Mouse (Mus musculus): Measurements from ENCODE around the gene Abcc8. TPM values are rescaled to one million over a fixed set of nuclear protein-coding genes. Genes with fewer than 3 reads are reported as not detected.

The Abcc8 gene
- polyA plus RNA-seq, 1 experiment from 2014 or later, result 2.6 TPM

- WGBS, result 82% methylated on average over 11 of the region's 11 CpGs
- ATAC-seq (ENCODE audit: low FRiP score, low TSS enrichment), result no peak
- no peaks in the 10 kb centered on the region for H3K9me3 ChIP-seq (ENCODE audit: low read length)
- H3K27me3 ChIP-seq (ENCODE audit: insufficient read depth, low read length), result 0 out of 2 replicates have a peak, but pooled peaks cover 5% of the 10 kb centered on the region
- no peaks in the 10 kb centered on the region for H3K36me3 ChIP-seq (ENCODE audit: insufficient read depth, low read length)
- no peak overlapping the region for H3K27ac ChIP-seq (ENCODE audit: low read length)
- no peak overlapping the region for H3K9ac ChIP-seq (replicated peaks; ENCODE audit: low read length)
- no peak overlapping the region for H3K4me2 ChIP-seq (replicated peaks; ENCODE audit: low read depth, low read length)
- H3K4me1 ChIP-seq (ENCODE audit: insufficient read depth, low read length), result no peaks in the 10 kb centered on the region
- no peak overlapping the region for H3K4me3 ChIP-seq (ENCODE audit: low read length)
Measured at GRCm38 (mm10) chr7:46162132-46162727, 17.6 kb downstream of the Abcc8 start.

- Histone ChIP-seq H3K4me2 (replicated peaks; ENCODE audit: low read depth, low read length) (no peak overlapping the region), H3K27ac (ENCODE audit: low read length) (no peak overlapping the region), H3K36me3 (ENCODE audit: insufficient read depth, low read length) (no peaks in the 10 kb centered on the region), H3K9me3 (ENCODE audit: low read length) (no peaks in the 10 kb centered on the region), H3K27me3 (ENCODE audit: insufficient read depth, low read length) (0 out of 2 replicates have a peak, but pooled peaks cover 5% of the 10 kb centered on the region), H3K9ac (replicated peaks; ENCODE audit: low read length) (no peak overlapping the region), H3K4me1 (ENCODE audit: insufficient read depth, low read length) (no peaks in the 10 kb centered on the region), H3K4me3 (ENCODE audit: low read length) (no peak overlapping the region)
- no peak for ATAC-seq (ENCODE audit: low FRiP score, low TSS enrichment)
- 43% methylated on average over 3 of the region's 3 CpGs for WGBS
Measured at GRCm38 (mm10) chr7:46161615-46162014, 18.2 kb downstream of the Abcc8 start.

GRCm38 (mm10) chr7:46157746-46158145, 22.1 kb downstream of the Abcc8 start:
- peaks cover 9% of the 10 kb centered on the region; the same call in 1 of the 2 replicates for H3K27me3 ChIP-seq (ENCODE audit: insufficient read depth, low read length)
- H3K4me1 ChIP-seq (ENCODE audit: insufficient read depth, low read length), result peaks cover 16% of the 10 kb centered on the region
- H3K27ac ChIP-seq (ENCODE audit: low read length), result no peak overlapping the region
- no peak overlapping the region for H3K9ac ChIP-seq (replicated peaks; ENCODE audit: low read length)
- no peak overlapping the region for H3K4me3 ChIP-seq (ENCODE audit: low read length)
- no peak for ATAC-seq (ENCODE audit: low FRiP score, low TSS enrichment)
- H3K4me2 ChIP-seq (replicated peaks; ENCODE audit: low read depth, low read length), result no peak overlapping the region
- WGBS, result 65% methylated on average over 7 of the region's 7 CpGs
- H3K9me3 ChIP-seq (ENCODE audit: low read length), result no peaks in the 10 kb centered on the region
- no peaks in the 10 kb centered on the region for H3K36me3 ChIP-seq (ENCODE audit: insufficient read depth, low read length)

- H3K4me3 ChIP-seq (ENCODE audit: low read length), result no peak overlapping the region
- no peak overlapping the region for H3K9ac ChIP-seq (replicated peaks; ENCODE audit: low read length)
- no peaks in the 10 kb centered on the region for H3K9me3 ChIP-seq (ENCODE audit: low read length)
- no peaks in the 10 kb centered on the region for H3K36me3 ChIP-seq (ENCODE audit: insufficient read depth, low read length)
- H3K27me3 ChIP-seq (ENCODE audit: insufficient read depth, low read length), result peaks cover 5% of the 10 kb centered on the region
- peak; percentile 46; the same call in 1 of the 2 replicates for ATAC-seq (ENCODE audit: low FRiP score, low TSS enrichment)
- H3K4me1 ChIP-seq (ENCODE audit: insufficient read depth, low read length), result peaks cover 16% of the 10 kb centered on the region
- no peak overlapping the region for H3K27ac ChIP-seq (ENCODE audit: low read length)
- WGBS, result 16% methylated on average over 18 of the region's 18 CpGs
- no peak overlapping the region for H3K4me2 ChIP-seq (replicated peaks; ENCODE audit: low read depth, low read length)
Measured at GRCm38 (mm10) chr7:46154498-46155488, 25.0 kb downstream of the Abcc8 start.

- Histone ChIP-seq H3K27ac (ENCODE audit: low read length) (no peak overlapping the region), H3K4me3 (ENCODE audit: low read length) (no peak overlapping the region), H3K9ac (replicated peaks; ENCODE audit: low read length) (no peak overlapping the region), H3K4me2 (replicated peaks; ENCODE audit: low read depth, low read length) (no peak overlapping the region), H3K4me1 (ENCODE audit: insufficient read depth, low read length) (peaks cover 16% of the 10 kb centered on the region), H3K36me3 (ENCODE audit: insufficient read depth, low read length) (no peaks in the 10 kb centered on the region), H3K9me3 (ENCODE audit: low read length) (no peaks in the 10 kb centered on the region), H3K27me3 (ENCODE audit: insufficient read depth, low read length) (peaks cover 5% of the 10 kb centered on the region)
- 62% methylated on average over 9 of the region's 9 CpGs for whole genome bisulfite sequencing
- no peak for ATAC-seq (ENCODE audit: low FRiP score, low TSS enrichment)
Measured at GRCm38 (mm10) chr7:46152819-46153351, 26.9 kb downstream of the Abcc8 start.

DNA sequence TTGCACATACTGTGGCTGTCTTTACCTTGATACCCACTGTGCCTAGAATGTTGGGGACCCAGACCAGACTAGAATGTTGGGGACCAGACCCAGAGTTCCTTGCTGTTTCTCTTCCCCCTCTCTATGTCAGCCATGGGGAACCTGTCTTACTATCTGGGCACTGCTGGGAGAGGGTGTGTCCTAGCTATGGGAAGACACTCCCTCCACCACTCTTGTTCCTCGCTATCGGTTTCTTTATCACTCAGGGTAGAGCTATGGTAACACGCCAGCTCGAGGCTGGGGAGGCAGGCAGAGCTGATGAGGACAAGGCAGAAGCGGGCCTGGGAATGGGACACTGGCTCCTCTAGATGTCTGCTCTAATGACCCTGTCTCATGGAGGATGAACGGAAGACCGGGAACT, 32.4 kb downstream of the Abcc8 start:
- H3K4me3 ChIP-seq (ENCODE audit: low read length), result no peak overlapping the region
- no peaks in the 10 kb centered on the region; the same call in 1 of the 2 replicates for H3K27me3 ChIP-seq (ENCODE audit: insufficient read depth, low read length)
- no peaks in the 10 kb centered on the region for H3K36me3 ChIP-seq (ENCODE audit: insufficient read depth, low read length)
- no peak for ATAC-seq (ENCODE audit: low FRiP score, low TSS enrichment)
- 85% methylated on average over 7 of the region's 7 CpGs for WGBS
- no peak overlapping the region for H3K4me2 ChIP-seq (replicated peaks; ENCODE audit: low read depth, low read length)
- no peaks in the 10 kb centered on the region for H3K9me3 ChIP-seq (ENCODE audit: low read length)
- H3K9ac ChIP-seq (replicated peaks; ENCODE audit: low read length), result no peak overlapping the region
- no peaks in the 10 kb centered on the region for H3K4me1 ChIP-seq (ENCODE audit: insufficient read depth, low read length)
- H3K27ac ChIP-seq (ENCODE audit: low read length), result no peak overlapping the region

DNA sequence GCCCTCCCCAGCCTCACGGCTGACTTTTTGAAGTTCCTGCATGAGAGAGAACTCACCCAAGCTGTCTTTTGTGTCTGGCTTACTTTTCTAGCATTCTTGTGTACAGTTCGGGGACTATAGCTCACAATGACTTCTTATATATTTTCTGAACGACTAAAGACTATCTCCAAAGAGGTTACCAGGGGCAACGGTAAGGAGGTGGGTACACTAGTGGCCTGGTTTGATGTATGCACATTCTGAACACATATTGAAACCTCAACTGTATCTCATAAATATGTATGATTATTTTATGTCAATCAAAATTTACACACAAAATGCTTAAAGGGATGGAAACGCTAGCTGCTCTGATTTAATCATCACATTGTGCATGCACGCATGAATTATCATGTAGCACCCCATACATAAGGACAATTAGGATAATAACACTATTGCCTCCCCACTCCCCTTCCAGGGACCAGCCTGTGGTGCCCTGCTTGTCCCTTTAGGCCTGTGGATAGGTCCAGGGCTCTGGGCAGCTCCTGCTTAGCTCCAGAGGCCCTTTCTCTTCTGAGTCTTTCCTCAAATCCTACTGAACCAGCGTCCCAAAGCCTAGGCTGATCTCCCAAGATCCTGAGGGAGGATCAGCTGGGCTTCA, 33.0 kb downstream of the Abcc8 start:
- WGBS, result 87% methylated on average over 7 of the region's 7 CpGs
- no peak for ATAC-seq (ENCODE audit: low FRiP score, low TSS enrichment)

DNA sequence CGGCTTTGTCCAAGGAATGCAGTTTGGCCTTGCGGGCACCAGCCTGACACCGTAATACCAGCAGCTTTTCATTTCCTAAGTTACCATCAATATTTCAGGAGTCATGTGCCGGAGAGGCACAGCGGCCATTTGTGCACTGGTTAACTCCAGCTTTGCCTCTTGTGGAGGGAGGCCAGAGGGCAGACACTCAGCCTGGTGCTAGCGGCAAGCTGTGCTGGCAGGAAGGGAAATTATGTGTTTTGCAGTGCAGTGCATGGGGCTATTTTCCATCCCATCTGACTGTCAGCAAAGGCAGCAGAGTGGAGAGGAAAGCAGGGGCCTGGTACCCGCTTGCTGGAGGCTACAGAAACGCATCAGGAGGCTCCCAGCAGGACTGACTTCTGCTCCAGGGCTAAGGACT, 35.8 kb downstream of the Abcc8 start:
- no peak overlapping the region for H3K27ac ChIP-seq (ENCODE audit: low read length)
- H3K9ac ChIP-seq (replicated peaks; ENCODE audit: low read length), result no peak overlapping the region
- no peak overlapping the region for H3K4me2 ChIP-seq (replicated peaks; ENCODE audit: low read depth, low read length)
- 68% methylated on average over 8 of the region's 8 CpGs for WGBS
- no peaks in the 10 kb centered on the region for H3K36me3 ChIP-seq (ENCODE audit: insufficient read depth, low read length)
- H3K4me3 ChIP-seq (ENCODE audit: low read length), result no peak overlapping the region
- H3K27me3 ChIP-seq (ENCODE audit: insufficient read depth, low read length), result no peaks in the 10 kb centered on the region
- ATAC-seq (ENCODE audit: low FRiP score, low TSS enrichment), result no peak
- no peaks in the 10 kb centered on the region for H3K9me3 ChIP-seq (ENCODE audit: low read length)
- no peaks in the 10 kb centered on the region for H3K4me1 ChIP-seq (ENCODE audit: insufficient read depth, low read length)

More for the DNA sequence above, 33.0 kb downstream of the Abcc8 start:
- H3K27me3 ChIP-seq (ENCODE audit: insufficient read depth, low read length), result no peaks in the 10 kb centered on the region; the same call in 1 of the 2 replicates
- no peaks in the 10 kb centered on the region for H3K9me3 ChIP-seq (ENCODE audit: low read length)
- H3K9ac ChIP-seq (replicated peaks; ENCODE audit: low read length), result no peak overlapping the region
- no peaks in the 10 kb centered on the region for H3K36me3 ChIP-seq (ENCODE audit: insufficient read depth, low read length)
- H3K4me1 ChIP-seq (ENCODE audit: insufficient read depth, low read length), result no peaks in the 10 kb centered on the region
- no peak overlapping the region for H3K4me3 ChIP-seq (ENCODE audit: low read length)
- H3K27ac ChIP-seq (ENCODE audit: low read length), result no peak overlapping the region
- H3K4me2 ChIP-seq (replicated peaks; ENCODE audit: low read depth, low read length), result no peak overlapping the region

DNA sequence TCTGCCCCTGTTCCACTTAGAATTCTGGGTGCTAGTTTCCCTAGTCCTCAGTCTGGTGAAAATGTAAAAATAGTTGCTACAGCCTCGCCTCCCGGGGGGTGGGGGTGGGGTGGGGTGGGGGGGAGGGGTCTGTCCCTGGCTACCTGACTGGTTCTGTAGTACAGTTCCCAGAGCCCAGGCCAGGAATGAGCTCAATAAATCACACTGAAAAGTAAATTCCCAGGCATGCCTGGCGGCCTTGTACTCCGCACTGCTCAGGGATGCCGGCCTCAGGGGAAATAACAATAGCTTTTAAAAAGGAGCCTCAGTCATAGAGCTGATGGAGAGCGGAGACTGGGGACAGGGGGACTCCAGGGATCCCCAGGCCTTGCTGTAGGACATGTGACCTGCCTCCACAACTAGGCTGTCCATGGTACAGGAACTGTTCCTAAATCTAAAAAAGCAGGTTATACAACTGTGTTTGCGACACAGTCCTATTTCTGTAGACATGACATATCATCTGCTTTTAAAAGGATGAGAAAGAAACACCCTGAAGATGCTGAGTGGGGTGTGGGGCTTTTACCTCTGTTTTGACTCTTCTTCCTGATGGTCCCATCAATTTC, 41.4 kb downstream of the Abcc8 start:
- Histone ChIP-seq H3K9me3 (ENCODE audit: low read length) (no peaks in the 10 kb centered on the region), H3K4me2 (replicated peaks; ENCODE audit: low read depth, low read length) (no peak overlapping the region), H3K4me3 (ENCODE audit: low read length) (no peak overlapping the region), H3K9ac (replicated peaks; ENCODE audit: low read length) (no peak overlapping the region), H3K4me1 (ENCODE audit: insufficient read depth, low read length) (peaks cover 11% of the 10 kb centered on the region; the same call in 1 of the 2 replicates), H3K36me3 (ENCODE audit: insufficient read depth, low read length) (no peaks in the 10 kb centered on the region), H3K27me3 (ENCODE audit: insufficient read depth, low read length) (peaks cover 3% of the 10 kb centered on the region), H3K27ac (ENCODE audit: low read length) (no peak overlapping the region)
- ATAC-seq (ENCODE audit: low FRiP score, low TSS enrichment), result 0 out of 2 replicates have a peak, but pooled peaks have one; percentile 32
- 24% methylated on average over 7 of the region's 7 CpGs for WGBS
